Mouse (Mus musculus): Measurements from ENCODE around the gene Klhl22. TPM values are rescaled to one million over a fixed set of nuclear protein-coding genes. Genes with fewer than 3 reads are reported as not detected.
"Not testable (repeated sequence)": the region's sequence is repeated elsewhere in the genome, so short reads cannot be mapped to it uniquely, and the experiment has no call there.

The Klhl22 gene
- total and polyA plus RNA-seq, 3 experiments = 17.3 to 23.6 (median 18.6) TPM

DNA sequence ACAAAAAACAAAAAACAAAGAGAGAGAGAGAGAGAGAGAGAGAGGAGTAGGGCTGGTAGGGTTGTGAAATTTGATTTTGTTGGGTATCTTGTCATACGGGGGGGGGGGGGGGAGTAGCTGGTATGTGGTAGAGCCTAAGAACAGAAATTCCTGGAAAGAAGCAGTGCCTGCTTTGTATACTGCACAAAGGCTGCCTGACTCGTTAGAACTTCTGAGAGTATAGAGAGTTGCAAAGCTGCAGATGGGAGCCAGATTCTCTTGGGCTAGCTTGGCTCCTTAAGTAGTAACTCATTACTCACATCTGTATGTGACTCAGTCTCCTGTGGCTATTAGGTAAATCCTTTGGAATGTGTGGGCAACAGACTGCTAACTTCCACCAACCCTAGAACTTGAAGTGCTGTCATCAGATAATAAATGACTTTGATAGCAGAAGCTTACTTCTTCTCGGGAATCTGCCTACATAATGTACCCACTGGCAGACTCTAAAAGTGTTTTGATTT is 26.5 kb upstream of the Klhl22 start, which contains the start of gene Med15:
Med15 (minus strand) TSS at position 51 of the 500 bp plus-strand sequence.
- intact Hi-C loops (cut with DNase I) = no loop called here
- no peaks in the 10 kb centered on the region for H3K36me3 ChIP-seq (ENCODE audit: control insufficient read depth, insufficient read depth, low read length)

DNA sequence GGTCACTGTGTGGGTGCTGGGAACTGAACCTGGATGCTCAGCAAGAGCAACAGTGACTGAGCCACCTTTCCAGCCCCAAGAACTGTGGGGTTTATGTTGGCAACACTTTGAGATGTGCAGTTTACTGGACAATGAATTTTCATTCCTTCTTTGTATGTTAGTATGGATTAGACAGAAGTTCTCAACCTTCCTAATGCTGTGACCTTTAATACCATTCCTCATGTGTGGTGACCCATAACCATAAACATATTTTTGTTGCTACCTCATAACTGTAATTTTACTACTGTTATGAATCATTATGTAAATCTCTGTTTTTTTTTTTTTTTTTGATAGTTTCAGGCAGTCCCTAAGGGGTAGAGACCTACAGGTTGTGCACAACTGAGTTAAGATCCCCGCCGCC is 25.8 kb upstream of the Klhl22 start:
- H3K9ac ChIP-seq (ENCODE audit: low read depth, low read length) = no peak overlapping the region
- no peaks in the 10 kb centered on the region for H3K4me1 ChIP-seq (ENCODE audit: control insufficient read depth, insufficient read depth, low read length)
- H3K27me3 ChIP-seq (ENCODE audit: control insufficient read depth, insufficient read depth, low read length) = peaks cover 1% of the 10 kb centered on the region; the same call in 1 of the 2 replicates
- TF ChIP-seq CTCF (IDR thresholded peaks at IDR 0.05) = no peak
- no peak for TF ChIP-seq POLR2A (IDR thresholded peaks at IDR 0.05; ENCODE audit: insufficient read depth, low read depth, low read length)
- TF ChIP-seq EP300 (IDR thresholded peaks at IDR 0.05; ENCODE audit: insufficient read depth, low read depth, low read length) = no peak
- no peaks in the 10 kb centered on the region for H3K36me3 ChIP-seq (ENCODE audit: control insufficient read depth, insufficient read depth, low read length)
- 67% methylated on average over 2 of the region's 2 CpGs for WGBS
- H3K27ac ChIP-seq = no peak overlapping the region
- intact Hi-C loops (cut with DNase I) = no loop called here
- no peak overlapping the region for H3K4me3 ChIP-seq
- DNase-seq = no peak
- H3K79me2 ChIP-seq (replicated peaks; ENCODE audit: control insufficient read depth, insufficient read depth, low read length) = no peaks in the 10 kb centered on the region

More for the DNA sequence above, 26.5 kb upstream of the Klhl22 start, which contains the start of gene Med15:
- WGBS = 50% methylated on average over 3 of the region's 3 CpGs
- no peaks in the 10 kb centered on the region for H3K4me1 ChIP-seq (ENCODE audit: control insufficient read depth, insufficient read depth, low read length)
- no peak for DNase-seq
- H3K9ac ChIP-seq (ENCODE audit: low read depth, low read length) = no peak within 1 kb of the TSS
- no peak within 1 kb of the TSS for H3K27ac ChIP-seq
- peaks cover 1% of the 10 kb centered on the region; the same call in 1 of the 2 replicates for H3K27me3 ChIP-seq (ENCODE audit: control insufficient read depth, insufficient read depth, low read length)
- no peak within 1 kb of the TSS for H3K4me3 ChIP-seq
- no peak for TF ChIP-seq POLR2A (IDR thresholded peaks at IDR 0.05; ENCODE audit: insufficient read depth, low read depth, low read length)
- no peak for TF ChIP-seq CTCF (IDR thresholded peaks at IDR 0.05)
- no peak for TF ChIP-seq EP300 (IDR thresholded peaks at IDR 0.05; ENCODE audit: insufficient read depth, low read depth, low read length)
- no peaks in the 10 kb centered on the region for H3K79me2 ChIP-seq (replicated peaks; ENCODE audit: control insufficient read depth, insufficient read depth, low read length)

DNA sequence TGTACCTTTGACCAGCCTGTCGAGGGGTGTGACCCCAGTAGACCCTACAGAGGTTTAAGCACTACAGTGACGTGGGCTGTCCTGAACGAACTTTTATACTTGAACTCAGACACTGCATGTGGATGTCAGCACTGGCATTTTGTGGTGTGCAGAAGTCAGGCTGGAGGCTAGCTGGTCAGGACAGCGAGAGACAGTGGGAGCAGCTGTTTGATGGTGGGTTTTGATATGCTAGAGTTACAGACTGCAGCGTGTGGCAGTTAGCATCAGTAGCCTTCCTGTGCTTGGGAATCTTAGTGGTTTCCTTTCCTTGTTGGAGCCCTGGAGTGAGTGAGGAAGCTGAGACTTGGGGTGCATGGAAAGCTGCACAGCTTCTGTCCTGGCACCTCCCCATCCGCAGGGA is 24.5 kb upstream of the Klhl22 start:
- H3K4me3 ChIP-seq; DNase-seq; H3K79me2 ChIP-seq (replicated peaks; ENCODE audit: control insufficient read depth, insufficient read depth, low read length); H3K27me3 ChIP-seq (ENCODE audit: control insufficient read depth, insufficient read depth, low read length); H3K36me3 ChIP-seq (ENCODE audit: control insufficient read depth, insufficient read depth, low read length); intact Hi-C loops (cut with DNase I); H3K4me1 ChIP-seq (ENCODE audit: control insufficient read depth, insufficient read depth, low read length); H3K27ac ChIP-seq; H3K9ac ChIP-seq (ENCODE audit: low read depth, low read length): not testable (repeated sequence)
- 81% methylated on average over 6 of the region's 6 CpGs for WGBS

DNA sequence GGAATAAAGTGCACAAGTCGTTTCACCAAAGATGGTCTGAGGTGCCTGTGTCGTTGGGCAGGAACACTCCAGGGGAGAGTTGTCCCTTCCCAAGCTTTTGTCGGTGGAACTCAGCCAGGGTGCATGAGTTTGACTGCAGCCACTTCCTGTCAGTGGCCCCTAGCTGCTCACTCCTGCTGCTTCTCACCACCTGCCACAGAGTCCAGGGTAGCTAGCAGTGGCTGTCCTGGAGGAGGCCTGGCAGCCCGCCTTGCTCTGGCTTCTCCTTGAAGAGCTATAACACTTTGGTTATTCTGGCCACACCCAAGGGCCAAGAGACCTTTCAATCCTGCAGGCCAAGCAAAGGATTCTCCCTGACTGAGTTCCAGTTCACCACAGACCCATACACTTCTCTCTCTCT is 23.3 kb upstream of the Klhl22 start:
- Histone ChIP-seq H3K4me3 (no peak overlapping the region), H3K27me3 (ENCODE audit: control insufficient read depth, insufficient read depth, low read length) (peaks cover 1% of the 10 kb centered on the region; the same call in 1 of the 2 replicates), H3K27ac (no peak overlapping the region), H3K9ac (ENCODE audit: low read depth, low read length) (no peak overlapping the region), H3K79me2 (replicated peaks; ENCODE audit: control insufficient read depth, insufficient read depth, low read length) (no peaks in the 10 kb centered on the region), H3K36me3 (ENCODE audit: control insufficient read depth, insufficient read depth, low read length) (no peaks in the 10 kb centered on the region), H3K4me1 (ENCODE audit: control insufficient read depth, insufficient read depth, low read length) (no peaks in the 10 kb centered on the region)
- no peak for DNase-seq
- intact Hi-C loops (cut with DNase I) = no loop called here
- TF ChIP-seq POLR2A (IDR thresholded peaks at IDR 0.05; ENCODE audit: insufficient read depth, low read depth, low read length) = no peak
- TF ChIP-seq EP300 (IDR thresholded peaks at IDR 0.05; ENCODE audit: insufficient read depth, low read depth, low read length) = no peak
- no peak for TF ChIP-seq CTCF (IDR thresholded peaks at IDR 0.05)
- 49% methylated on average over 4 of the region's 4 CpGs for WGBS

DNA sequence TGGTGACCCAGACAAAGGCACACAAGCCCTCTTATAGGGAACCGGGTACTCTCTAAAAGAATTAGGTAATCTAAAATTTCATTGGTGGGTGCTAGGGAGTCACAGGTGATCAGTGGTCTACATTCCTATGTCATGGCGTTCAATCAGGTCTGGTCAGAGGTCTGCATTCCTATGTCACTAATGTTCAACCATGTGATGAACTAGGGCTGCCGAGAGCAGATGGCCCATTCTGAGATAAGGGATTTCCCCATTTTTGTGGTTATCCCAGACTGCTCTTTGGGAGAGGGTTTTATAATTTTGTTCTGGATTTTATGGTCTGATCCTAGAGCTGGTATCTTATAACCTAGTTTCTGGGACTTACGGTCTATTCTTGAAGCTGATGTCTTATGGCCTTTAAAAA is 19.3 kb upstream of the Klhl22 start:
- DNase-seq = no peak
- H3K36me3 ChIP-seq (ENCODE audit: control insufficient read depth, insufficient read depth, low read length) = no peaks in the 10 kb centered on the region
- no peak overlapping the region for H3K9ac ChIP-seq (ENCODE audit: low read depth, low read length)
- no peaks in the 10 kb centered on the region for H3K79me2 ChIP-seq (replicated peaks; ENCODE audit: control insufficient read depth, insufficient read depth, low read length)
- intact Hi-C loops (cut with DNase I) = no loop called here
- TF ChIP-seq POLR2A (IDR thresholded peaks at IDR 0.05; ENCODE audit: insufficient read depth, low read depth, low read length) (no peak), EP300 (IDR thresholded peaks at IDR 0.05; ENCODE audit: insufficient read depth, low read depth, low read length) (no peak), CTCF (IDR thresholded peaks at IDR 0.05) (no peak)
- H3K27ac ChIP-seq = no peak overlapping the region
- no peaks in the 10 kb centered on the region for H3K27me3 ChIP-seq (ENCODE audit: control insufficient read depth, insufficient read depth, low read length)
- no peaks in the 10 kb centered on the region for H3K4me1 ChIP-seq (ENCODE audit: control insufficient read depth, insufficient read depth, low read length)
- 80% methylated on average over 4 of the region's 4 CpGs for WGBS
- H3K4me3 ChIP-seq = no peak overlapping the region

DNA sequence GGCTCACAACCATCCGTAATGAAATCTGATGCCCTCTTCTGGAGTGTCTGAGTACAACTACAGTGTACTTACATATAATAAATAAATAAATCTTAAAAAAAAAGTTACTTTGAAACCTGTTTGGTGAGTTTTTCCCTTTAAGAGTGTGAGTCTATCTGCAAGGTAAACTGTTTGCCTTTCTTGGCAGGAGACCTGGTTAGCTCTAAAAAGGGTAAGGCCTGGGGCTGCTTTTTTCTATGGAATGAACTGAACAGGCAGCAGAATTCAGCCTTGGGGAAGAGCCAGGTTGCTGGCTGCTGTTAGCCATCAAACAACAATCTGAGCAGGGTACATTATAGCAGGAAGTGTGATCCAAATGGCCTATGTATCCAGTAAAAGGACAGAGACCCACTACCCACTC is 16.6 kb upstream of the Klhl22 start:
- WGBS = 86% methylated on average over 1 of the region's 1 CpGs
- DNase-seq = no peak
- Histone ChIP-seq H3K4me3 (no peak overlapping the region), H3K79me2 (replicated peaks; ENCODE audit: control insufficient read depth, insufficient read depth, low read length) (no peaks in the 10 kb centered on the region), H3K9ac (ENCODE audit: low read depth, low read length) (no peak overlapping the region), H3K36me3 (ENCODE audit: control insufficient read depth, insufficient read depth, low read length) (no peaks in the 10 kb centered on the region), H3K4me1 (ENCODE audit: control insufficient read depth, insufficient read depth, low read length) (no peaks in the 10 kb centered on the region), H3K27me3 (ENCODE audit: control insufficient read depth, insufficient read depth, low read length) (no peaks in the 10 kb centered on the region), H3K27ac (no peak overlapping the region)
- intact Hi-C loops (cut with DNase I) = no loop called here
- TF ChIP-seq CTCF (IDR thresholded peaks at IDR 0.05) = no peak
- no peak for TF ChIP-seq EP300 (IDR thresholded peaks at IDR 0.05; ENCODE audit: insufficient read depth, low read depth, low read length)
- TF ChIP-seq POLR2A (IDR thresholded peaks at IDR 0.05; ENCODE audit: insufficient read depth, low read depth, low read length) = no peak
